Mouse (Mus musculus) cerebral cortex, adult 2 months (tissue): ENCODE data around the gene Lrrn2.

Experiments
- WGBS: fragments of 180-500 bp; shearing (Covaris S2); methylation state at CpG from one replicate; pipeline ENCODE4 v1.1.7; 2018; 5-methylcytosine and 5-hydroxymethylcytosine counted together

Gene Lrrn2

GRCm38 (mm10) chr1:132928907-132929250 is 48.8 kb downstream of the Lrrn2 start:
- 50% methylated on average over 3 of the region's 3 CpGs for WGBS

GRCm38 (mm10) chr1:132930291-132930690 is 50.2 kb downstream of the Lrrn2 start:
- WGBS = 70% methylated on average over 4 of the region's 4 CpGs

GRCm38 (mm10) chr1:132932421-132932820 is 52.3 kb downstream of the Lrrn2 start:
- 58% methylated on average over 2 of the region's 2 CpGs for WGBS

- WGBS = 10% methylated on average over 7 of the region's 7 CpGs
Observed at GRCm38 (mm10) chr1:132934856-132935255, 54.8 kb downstream of the Lrrn2 start.

GRCm38 (mm10) chr1:132937296-132938030 is 57.4 kb downstream of the Lrrn2 start:
- WGBS = 84% methylated on average over 26 of the region's 26 CpGs

GRCm38 (mm10) chr1:132938975-132939374 is 58.9 kb downstream of the Lrrn2 start:
- WGBS = 44% methylated on average over 8 of the region's 8 CpGs

GRCm38 (mm10) chr1:132945826-132946225 is 65.8 kb downstream of the Lrrn2 start:
- WGBS = 53% methylated on average over 8 of the region's 8 CpGs

GRCm38 (mm10) chr1:132947811-132948210 is 67.7 kb downstream of the Lrrn2 start:
- WGBS = 57% methylated on average over 7 of the region's 7 CpGs

GRCm38 (mm10) chr1:132956809-132957208 is 76.7 kb downstream of the Lrrn2 start:
- WGBS = 91% methylated on average over 5 of the region's 5 CpGs

- 92% methylated on average over 3 of the region's 3 CpGs for WGBS
Observed at GRCm38 (mm10) chr1:132961751-132962150, 81.7 kb downstream of the Lrrn2 start.

GRCm38 (mm10) chr1:132964106-132964505 is 84.0 kb downstream of the Lrrn2 start:
- WGBS = 81% methylated on average over 2 of the region's 2 CpGs

- WGBS = 88% methylated on average over 4 of the region's 4 CpGs
Observed at GRCm38 (mm10) chr1:132964691-132965090, 84.6 kb downstream of the Lrrn2 start.

GRCm38 (mm10) chr1:132968659-132969058 is 88.6 kb downstream of the Lrrn2 start:
- WGBS = 33% methylated on average over 6 of the region's 6 CpGs

GRCm38 (mm10) chr1:132977402-132977801 is 97.3 kb downstream of the Lrrn2 start:
- WGBS = 83% methylated on average over 1 of the region's 1 CpGs

GRCm38 (mm10) chr1:132981232-132981631 is 101.2 kb downstream of the Lrrn2 start:
- 87% methylated on average over 6 of the region's 6 CpGs for WGBS

- 49% methylated on average over 7 of the region's 7 CpGs for WGBS
Observed at GRCm38 (mm10) chr1:132982728-132983127, 102.7 kb downstream of the Lrrn2 start.

GRCm38 (mm10) chr1:132988556-132989459 is 108.7 kb downstream of the Lrrn2 start:
- WGBS = 85% methylated on average over 12 of the region's 12 CpGs
